Mouse (Mus musculus): ENCODE results near the gene Gm10283.
"Not testable (repeated sequence)": the region's sequence is repeated elsewhere in the genome, so short reads cannot be mapped to it uniquely, and the experiment has no call there.

The Gm10283 gene

GRCm38 (mm10) chr8:60503098-60503497, at the start of gene Gm10283:
Gm10283 (minus strand) TSS chr8:60503198.
- no peak for DNase-seq

GRCm38 (mm10) chr8:60534945-60535344, 31.9 kb upstream of the Gm10283 start:
- DNase-seq = no peak

- DNase-seq = no peak
Measured at GRCm38 (mm10) chr8:60518286-60518685, 15.3 kb upstream of the Gm10283 start.

GRCm38 (mm10) chr8:60505653-60506521, 2.9 kb upstream of the Gm10283 start, which contains the start of gene Aadat:
Aadat (plus strand) TSS chr8:60505932.
- peak; percentile 89 for DNase-seq

- not testable (repeated sequence) for DNase-seq
Measured at GRCm38 (mm10) chr8:60495046-60495445, 8.0 kb downstream of the Gm10283 start.

GRCm38 (mm10) chr8:60494606-60495005, 8.4 kb downstream of the Gm10283 start:
- DNase-seq = no peak

- no peak for DNase-seq
Measured at GRCm38 (mm10) chr8:60492471-60492870, 10.5 kb downstream of the Gm10283 start.

- no peak for DNase-seq
Measured at GRCm38 (mm10) chr8:60491871-60492270, 11.1 kb downstream of the Gm10283 start.

- DNase-seq = no peak
Measured at GRCm38 (mm10) chr8:60490147-60490546, 12.9 kb downstream of the Gm10283 start.

- peak; percentile 55 for DNase-seq
Measured at GRCm38 (mm10) chr8:60466686-60467335, 36.2 kb downstream of the Gm10283 start.

- no peak for DNase-seq
Measured at GRCm38 (mm10) chr8:60449296-60449695, 53.7 kb downstream of the Gm10283 start.

GRCm38 (mm10) chr8:60444989-60445388, 58.0 kb downstream of the Gm10283 start:
- no peak for DNase-seq

- DNase-seq = no peak
Measured at GRCm38 (mm10) chr8:60438557-60438956, 64.4 kb downstream of the Gm10283 start.

GRCm38 (mm10) chr8:60436872-60437271, 66.1 kb downstream of the Gm10283 start:
- DNase-seq = no peak

GRCm38 (mm10) chr8:60432649-60433048, 70.3 kb downstream of the Gm10283 start:
- DNase-seq = no peak

GRCm38 (mm10) chr8:60406358-60406757, 96.6 kb downstream of the Gm10283 start:
- DNase-seq = no peak

GRCm38 (mm10) chr8:60404994-60405548, 97.9 kb downstream of the Gm10283 start:
- DNase-seq = no peak

- DNase-seq = no peak
Measured at GRCm38 (mm10) chr8:60393675-60394074, 109.3 kb downstream of the Gm10283 start.

GRCm38 (mm10) chr8:60386589-60386988, 116.4 kb downstream of the Gm10283 start:
- no peak for DNase-seq
